Mouse (Mus musculus): ENCODE measurements around the gene Mfrp. TPM values are rescaled to one million over a fixed set of nuclear protein-coding genes. Genes with fewer than 3 reads are reported as not detected.

The Mfrp gene
- total RNA-seq, 1 experiment from 2014 or later: not detected

DNA sequence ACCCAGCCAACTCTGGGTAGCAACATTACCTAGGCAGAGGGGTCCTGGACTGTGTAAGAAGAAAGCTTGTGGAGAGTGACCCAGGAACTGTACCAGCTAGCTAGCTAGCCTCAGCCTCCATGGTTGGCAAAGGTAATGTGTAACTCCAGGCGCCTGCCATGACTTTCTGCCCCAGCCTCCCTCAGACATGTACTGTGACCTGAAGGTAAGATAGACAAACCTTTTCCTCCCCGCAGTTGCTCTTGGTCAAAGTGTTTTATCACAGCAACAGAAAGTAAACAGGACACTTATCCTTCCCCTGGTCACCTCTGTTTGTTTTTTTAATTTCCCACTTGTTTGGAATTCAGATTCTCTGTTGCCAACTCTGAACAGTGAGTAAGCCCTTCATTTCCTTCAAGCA is 12.9 kb downstream of the Mfrp start:
- ATAC-seq (replicated peaks in 1 of 2; ENCODE audit: insufficient read depth in 1 of 2, low FRiP score in 2 of 2, low TSS enrichment in 1 of 2, low read depth in 1 of 2, poor library complexity in 2 of 2, severe bottlenecking in 2 of 2): no peak

DNA sequence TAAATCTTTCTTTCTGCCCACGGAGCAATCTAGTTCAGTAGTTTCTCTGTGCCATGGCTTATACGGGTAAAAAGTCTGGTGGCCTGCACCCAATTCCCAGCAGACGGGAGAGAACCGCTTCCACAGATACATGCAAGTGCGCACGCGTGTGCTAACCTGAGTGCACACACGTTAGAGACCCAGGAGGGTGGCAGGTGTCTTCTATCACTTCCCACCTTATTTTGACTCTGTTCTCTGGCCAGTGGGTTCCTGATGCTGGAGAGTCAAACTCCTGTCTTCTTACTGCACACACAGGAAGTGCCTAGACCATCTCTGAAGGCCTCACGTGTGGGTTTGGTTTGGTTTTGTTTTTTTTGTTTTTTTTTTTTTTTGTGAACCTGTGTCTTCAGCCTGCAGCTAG is 14.1 kb downstream of the Mfrp start:
- ATAC-seq (replicated peaks in 1 of 2; ENCODE audit: insufficient read depth in 1 of 2, low FRiP score in 2 of 2, low TSS enrichment in 1 of 2, low read depth in 1 of 2, poor library complexity in 2 of 2, severe bottlenecking in 2 of 2): no peak

DNA sequence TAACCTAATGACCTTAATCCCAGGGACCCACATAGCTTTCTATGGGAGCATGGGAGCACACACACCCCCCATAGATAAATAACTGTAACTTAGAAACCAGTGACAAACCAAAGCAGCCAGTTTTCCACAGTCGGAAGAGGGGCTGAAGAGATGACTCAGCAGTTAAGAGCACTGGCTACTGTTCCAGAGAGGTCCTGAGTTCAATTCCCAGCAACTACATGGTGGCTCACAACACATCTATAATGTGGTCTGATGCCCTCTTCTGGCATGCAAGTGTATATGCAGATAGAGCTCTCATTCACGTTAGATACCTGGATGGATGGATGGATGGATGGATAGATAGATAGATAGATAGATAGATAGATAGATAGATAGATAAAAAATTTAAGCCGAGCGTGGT is 14.7 kb downstream of the Mfrp start:
- no peak for ATAC-seq (replicated peaks in 1 of 2; ENCODE audit: insufficient read depth in 1 of 2, low FRiP score in 2 of 2, low TSS enrichment in 1 of 2, low read depth in 1 of 2, poor library complexity in 2 of 2, severe bottlenecking in 2 of 2)

DNA sequence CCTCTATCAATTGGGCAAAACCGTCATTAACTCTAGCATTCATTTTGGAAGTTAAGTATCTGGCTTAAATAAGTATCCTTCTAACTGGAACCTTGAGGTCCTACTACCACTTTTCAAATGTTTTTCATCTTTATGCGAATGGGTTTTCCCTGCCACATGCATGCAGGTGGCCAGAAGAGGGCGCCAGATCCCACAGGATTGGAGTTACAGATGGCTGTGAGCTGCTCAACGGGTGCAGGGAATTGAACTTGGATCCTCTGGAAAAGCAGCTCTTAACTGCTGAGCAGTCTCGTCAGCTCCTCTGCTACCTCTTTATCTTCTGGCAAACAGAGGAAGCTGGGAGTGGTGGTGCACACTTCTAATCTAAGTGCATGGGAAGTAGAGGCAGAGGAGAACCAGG is 17.5 kb downstream of the Mfrp start:
- ATAC-seq (replicated peaks in 1 of 2; ENCODE audit: insufficient read depth in 1 of 2, low FRiP score in 2 of 2, low TSS enrichment in 1 of 2, low read depth in 1 of 2, poor library complexity in 2 of 2, severe bottlenecking in 2 of 2): 0 out of 4 replicates have a peak, but pooled peaks of 1 of the 2 experiments have one; percentile 42

DNA sequence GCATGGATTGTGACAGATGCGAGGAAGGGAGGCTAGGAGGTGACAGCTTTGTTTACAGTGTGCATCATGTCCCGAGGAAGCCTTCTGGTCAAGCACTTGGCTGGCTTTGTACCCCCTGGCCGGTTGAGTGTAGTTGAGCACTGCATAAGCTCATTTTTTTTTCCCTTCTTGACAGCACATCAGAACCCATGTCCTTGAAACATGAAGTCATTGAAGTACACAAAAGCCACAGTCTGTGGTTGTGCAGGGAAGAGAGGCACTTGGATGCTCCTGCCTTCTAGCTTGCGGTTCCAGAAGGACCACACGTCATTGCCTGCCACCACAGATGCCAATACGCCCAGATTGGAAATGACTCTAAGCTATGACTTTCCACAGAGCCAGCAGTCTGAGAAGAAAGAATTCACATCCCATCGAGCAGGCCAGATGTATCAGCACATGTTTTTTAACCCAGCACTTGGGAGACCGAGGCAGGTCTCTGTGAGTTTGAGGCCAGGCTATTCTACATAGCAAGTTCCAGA is 18.5 kb downstream of the Mfrp start:
- ATAC-seq (replicated peaks in 1 of 2; ENCODE audit: insufficient read depth in 1 of 2, low FRiP score in 2 of 2, low TSS enrichment in 1 of 2, low read depth in 1 of 2, poor library complexity in 2 of 2, severe bottlenecking in 2 of 2): no peak

DNA sequence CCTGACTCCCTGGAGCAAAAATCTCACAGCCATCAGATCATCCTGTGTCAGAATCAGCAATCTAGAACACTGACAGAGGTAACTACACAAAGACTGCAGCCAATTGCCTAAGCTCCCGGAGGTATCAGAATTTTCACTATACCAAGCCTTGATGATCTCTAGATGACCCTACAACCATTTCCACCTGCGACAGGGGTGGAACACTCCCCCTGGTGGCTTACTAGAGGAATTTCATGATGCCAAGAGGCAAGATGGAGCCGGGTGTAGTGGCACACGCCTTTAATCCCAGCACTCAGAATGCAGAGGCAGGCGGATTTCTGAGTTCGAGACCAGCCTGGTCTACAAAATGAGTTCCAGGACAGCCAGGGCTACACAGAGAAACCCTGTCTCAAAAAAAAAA is 22.8 kb downstream of the Mfrp start:
- 0 out of 4 replicates have a peak, but pooled peaks of 1 of the 2 experiments have one; percentile 42 for ATAC-seq (replicated peaks in 1 of 2; ENCODE audit: insufficient read depth in 1 of 2, low FRiP score in 2 of 2, low TSS enrichment in 1 of 2, low read depth in 1 of 2, poor library complexity in 2 of 2, severe bottlenecking in 2 of 2)

DNA sequence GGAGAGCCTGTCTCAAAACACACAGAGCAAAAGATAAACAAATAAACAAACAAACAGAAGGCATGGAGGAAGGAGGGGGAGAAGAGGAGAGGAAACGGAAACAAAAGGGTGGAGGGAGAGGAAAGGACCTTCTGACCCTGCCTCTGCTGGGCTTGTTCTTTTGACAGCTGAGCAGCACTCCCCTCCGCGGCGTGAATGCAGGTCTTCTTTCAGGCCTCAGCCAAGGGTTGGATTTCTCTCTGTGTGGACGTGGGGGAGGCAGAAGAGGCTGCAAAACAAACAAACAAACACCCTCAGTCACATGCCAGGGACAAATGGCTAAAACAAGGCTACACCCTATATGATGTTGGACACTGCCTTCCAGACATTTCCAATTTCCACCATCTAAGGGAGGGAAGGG is 23.5 kb downstream of the Mfrp start:
- no peak for ATAC-seq (replicated peaks in 1 of 2; ENCODE audit: insufficient read depth in 1 of 2, low FRiP score in 2 of 2, low TSS enrichment in 1 of 2, low read depth in 1 of 2, poor library complexity in 2 of 2, severe bottlenecking in 2 of 2)

DNA sequence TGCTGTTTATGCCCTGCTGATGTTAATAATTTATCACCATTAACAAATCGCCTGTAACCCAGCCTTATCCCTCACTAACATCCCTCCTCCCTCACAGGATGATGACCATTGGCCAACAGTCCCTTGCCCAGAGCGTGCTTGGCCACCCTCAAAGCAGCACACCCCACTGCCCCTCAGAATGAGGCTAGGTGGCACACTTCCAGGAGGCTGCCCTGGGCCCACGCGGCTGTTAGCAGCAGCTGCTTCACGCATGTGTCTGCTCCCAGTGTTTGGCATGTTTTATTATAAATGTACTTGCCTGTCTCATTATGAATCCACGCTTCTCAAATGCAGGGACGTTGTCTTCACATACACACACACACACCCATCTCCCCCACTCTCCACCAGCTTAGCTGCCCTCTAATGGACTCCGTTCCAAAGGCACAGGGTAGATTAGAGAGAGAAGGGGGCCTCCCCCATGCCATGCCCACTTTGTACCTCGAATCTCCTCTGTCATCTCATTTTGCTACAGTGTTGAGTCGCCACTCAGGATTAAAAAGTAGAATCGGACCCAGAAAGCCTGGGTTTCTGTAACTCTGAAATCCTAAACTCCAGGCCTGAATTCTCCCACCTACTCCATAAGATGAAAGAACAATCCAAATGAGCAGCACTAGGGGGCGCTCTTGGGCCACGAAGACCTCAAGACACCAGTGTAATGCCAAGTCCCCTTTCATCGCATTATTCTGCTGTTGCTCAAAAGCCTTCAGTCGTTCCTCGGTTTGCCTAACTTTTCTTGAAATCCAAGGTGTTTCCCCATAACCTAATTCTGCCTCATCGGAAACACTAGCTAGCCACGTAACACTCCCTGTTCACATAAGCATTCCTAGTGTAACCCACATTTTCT is 24.3 kb downstream of the Mfrp start:
- ATAC-seq (replicated peaks in 1 of 2; ENCODE audit: insufficient read depth in 1 of 2, low FRiP score in 2 of 2, low TSS enrichment in 1 of 2, low read depth in 1 of 2, poor library complexity in 2 of 2, severe bottlenecking in 2 of 2): peak; percentile 53 to 81; a peak in 2 of 4 replicates

DNA sequence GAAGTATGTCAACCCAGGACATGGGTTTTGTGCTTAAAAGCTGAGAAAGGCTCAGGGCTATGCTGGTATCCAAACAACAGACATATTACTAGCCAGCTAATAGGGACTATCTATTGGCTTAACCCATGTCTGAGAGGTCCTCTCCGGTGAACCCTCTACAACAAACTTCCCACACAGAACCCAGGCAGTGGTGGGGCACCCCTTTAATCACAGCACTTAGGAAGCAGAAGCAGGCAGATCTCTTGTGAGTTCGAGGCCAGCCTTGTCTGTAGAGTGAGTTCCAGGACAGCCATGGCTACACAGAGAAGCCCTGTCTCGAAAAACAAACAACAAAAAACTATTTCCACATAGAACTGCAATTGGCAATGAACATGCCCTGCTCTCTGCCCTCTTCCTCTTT is 25.2 kb downstream of the Mfrp start:
- ATAC-seq (replicated peaks in 1 of 2; ENCODE audit: insufficient read depth in 1 of 2, low FRiP score in 2 of 2, low TSS enrichment in 1 of 2, low read depth in 1 of 2, poor library complexity in 2 of 2, severe bottlenecking in 2 of 2): no peak; a peak in 1 of 4 replicates

DNA sequence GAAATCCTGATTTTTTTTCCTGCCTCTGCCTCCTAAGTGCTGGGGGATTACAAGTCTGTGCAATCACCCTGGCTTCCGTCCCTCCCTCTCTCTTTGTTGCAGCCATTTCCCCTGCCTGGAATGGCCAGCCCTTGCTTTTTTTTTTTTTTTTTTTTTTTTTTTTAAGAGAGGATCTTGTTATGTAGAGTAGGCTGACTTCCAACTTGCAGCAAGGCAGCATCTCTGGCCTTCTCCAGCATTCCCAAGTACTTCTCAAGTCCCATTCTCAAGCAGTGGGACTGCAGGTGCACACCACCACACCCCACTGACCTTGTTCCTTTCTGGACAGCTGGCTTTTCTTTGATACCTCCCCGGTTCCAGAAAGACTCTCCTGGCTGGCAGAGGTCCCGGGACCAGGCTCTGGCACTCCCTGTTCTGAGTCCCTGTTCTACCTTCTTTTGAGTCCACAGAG is 25.8 kb downstream of the Mfrp start:
- ATAC-seq (replicated peaks in 1 of 2; ENCODE audit: insufficient read depth in 1 of 2, low FRiP score in 2 of 2, low TSS enrichment in 1 of 2, low read depth in 1 of 2, poor library complexity in 2 of 2, severe bottlenecking in 2 of 2): no peak

DNA sequence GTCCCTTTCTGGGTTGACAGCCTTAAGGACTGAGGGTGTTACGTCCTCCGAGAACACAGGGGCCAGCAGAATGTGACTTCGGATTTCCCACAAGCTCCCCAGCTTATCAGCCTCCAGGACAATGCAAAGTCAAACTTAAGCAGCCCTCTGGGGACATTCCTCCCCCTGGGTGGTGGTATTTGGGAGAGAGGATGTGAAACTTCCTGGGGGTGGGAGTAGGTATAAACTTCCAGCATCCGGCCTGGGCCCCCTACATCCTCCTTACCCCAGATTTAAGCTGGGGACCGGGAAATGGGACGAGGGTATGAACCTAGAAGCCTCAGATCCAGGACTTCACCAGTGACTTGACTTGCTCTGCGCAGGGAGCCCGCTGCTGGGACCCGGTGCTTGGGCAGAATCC is 28.1 kb downstream of the Mfrp start:
- no peak for ATAC-seq (replicated peaks in 1 of 2; ENCODE audit: insufficient read depth in 1 of 2, low FRiP score in 2 of 2, low TSS enrichment in 1 of 2, low read depth in 1 of 2, poor library complexity in 2 of 2, severe bottlenecking in 2 of 2)

DNA sequence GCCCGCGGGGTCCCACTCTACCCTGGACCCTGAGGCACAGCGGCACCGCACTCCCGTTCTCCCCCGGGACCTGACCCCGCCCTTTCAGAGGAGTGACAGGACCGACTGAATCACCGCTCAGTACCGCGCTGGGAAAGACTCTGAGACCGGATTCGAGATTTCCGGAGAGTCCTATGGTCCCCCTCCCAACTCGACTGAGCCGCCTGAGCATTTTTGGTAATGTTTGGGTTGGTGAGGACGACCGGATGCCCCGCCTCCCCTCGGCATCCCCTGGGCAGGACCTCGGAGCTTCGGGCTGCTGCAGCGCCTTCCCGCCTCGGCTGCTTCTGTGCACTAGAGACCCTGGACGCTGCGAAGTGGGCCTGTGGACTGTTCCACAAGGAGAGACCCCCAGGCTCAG is 28.5 kb downstream of the Mfrp start:
- peak; percentile 39 to 70 for ATAC-seq (replicated peaks in 1 of 2; ENCODE audit: insufficient read depth in 1 of 2, low FRiP score in 2 of 2, low TSS enrichment in 1 of 2, low read depth in 1 of 2, poor library complexity in 2 of 2, severe bottlenecking in 2 of 2)

DNA sequence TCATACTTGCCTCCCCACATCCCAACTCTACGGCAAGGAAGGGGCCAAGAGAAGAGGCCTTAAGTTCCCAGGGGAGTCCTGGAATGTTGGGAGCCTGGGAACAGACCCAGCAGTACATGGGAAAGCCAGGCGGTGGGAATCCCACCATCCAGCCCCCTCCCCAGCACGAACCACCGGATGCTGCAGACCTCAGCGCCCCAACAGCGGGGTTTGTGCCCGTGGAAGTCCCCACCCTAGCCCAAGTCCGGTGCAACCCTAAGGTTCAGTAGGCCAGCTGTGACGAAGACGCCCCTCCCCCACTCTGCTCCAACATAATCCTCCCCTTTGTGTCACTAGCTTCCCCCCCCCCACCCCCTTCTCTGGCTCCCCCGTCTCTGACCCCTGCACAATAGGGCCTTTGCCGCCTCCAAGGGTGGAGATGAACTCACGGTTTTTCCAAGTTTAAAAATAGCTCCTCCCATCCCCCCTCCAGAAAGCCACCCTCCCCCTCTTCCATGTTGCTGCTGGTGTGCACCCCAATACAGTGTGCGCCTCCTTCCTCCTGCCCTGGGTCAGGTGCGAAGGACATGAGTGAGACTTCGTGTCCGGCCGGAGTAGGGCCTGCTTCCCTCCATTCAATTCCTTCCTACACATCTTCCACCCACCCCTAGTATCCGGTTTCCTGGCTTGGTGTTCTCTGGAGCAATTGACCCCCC is 29.2 kb downstream of the Mfrp start:
- ATAC-seq (replicated peaks in 1 of 2; ENCODE audit: insufficient read depth in 1 of 2, low FRiP score in 2 of 2, low TSS enrichment in 1 of 2, low read depth in 1 of 2, poor library complexity in 2 of 2, severe bottlenecking in 2 of 2): no peak

DNA sequence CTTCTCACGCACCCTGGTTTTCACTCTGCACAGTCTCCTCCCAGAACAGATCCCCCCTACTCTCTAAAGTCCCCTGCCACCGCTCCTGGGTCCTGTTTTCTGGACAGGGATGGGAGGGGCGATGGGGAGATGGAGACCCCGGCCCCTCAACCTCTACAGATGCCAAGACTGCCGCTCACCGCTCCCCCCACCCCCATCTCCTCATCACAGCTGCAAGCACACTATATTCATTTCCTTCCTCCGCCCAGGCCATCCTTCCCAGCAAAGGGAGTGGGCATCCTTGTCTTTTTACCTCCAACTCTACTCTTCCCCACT is 29.7 kb downstream of the Mfrp start:
- no peak for ATAC-seq (replicated peaks in 1 of 2; ENCODE audit: insufficient read depth in 1 of 2, low FRiP score in 2 of 2, low TSS enrichment in 1 of 2, low read depth in 1 of 2, poor library complexity in 2 of 2, severe bottlenecking in 2 of 2)

DNA sequence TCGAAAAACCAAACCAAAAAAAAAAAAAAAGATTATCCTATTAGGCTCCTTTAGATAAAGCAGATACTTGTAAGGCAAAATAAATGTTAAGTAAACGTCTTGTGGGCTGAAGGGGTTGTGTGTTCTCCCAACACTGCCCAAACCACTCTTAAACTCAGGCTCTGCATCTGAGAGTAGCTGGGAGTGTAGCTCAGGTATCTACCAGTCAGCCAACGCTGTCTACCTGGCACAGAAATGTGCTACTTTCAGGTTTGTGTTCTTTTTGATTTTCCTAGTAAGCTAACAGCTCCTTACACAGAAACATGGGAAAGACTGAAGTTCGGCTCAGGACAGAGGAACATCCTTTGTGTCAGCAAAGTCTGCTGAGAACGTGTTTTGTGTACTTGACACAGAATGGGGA is 30.7 kb downstream of the Mfrp start:
- ATAC-seq (replicated peaks in 1 of 2; ENCODE audit: insufficient read depth in 1 of 2, low FRiP score in 2 of 2, low TSS enrichment in 1 of 2, low read depth in 1 of 2, poor library complexity in 2 of 2, severe bottlenecking in 2 of 2): no peak

DNA sequence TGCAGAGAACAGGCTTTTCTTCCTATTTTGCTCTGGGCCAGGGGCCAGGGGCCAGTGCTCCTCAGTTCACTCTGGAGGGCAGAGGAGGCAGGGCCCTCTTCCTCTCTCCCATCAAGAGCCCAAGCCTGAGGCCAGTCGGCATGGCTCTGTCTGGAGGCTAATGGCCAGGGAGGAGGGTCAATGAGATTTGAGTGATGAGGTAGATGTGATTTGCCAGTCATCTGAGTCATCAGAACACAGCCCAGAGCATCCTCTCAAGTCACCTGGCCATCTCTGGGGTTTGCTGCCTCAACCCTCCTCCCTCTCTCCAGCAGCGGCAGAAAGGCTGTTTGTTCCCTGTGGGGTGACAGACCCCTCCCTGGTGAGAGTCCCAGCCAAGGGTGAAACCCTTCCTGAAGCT is 31.8 kb downstream of the Mfrp start:
- no peak for ATAC-seq (replicated peaks in 1 of 2; ENCODE audit: insufficient read depth in 1 of 2, low FRiP score in 2 of 2, low TSS enrichment in 1 of 2, low read depth in 1 of 2, poor library complexity in 2 of 2, severe bottlenecking in 2 of 2)

DNA sequence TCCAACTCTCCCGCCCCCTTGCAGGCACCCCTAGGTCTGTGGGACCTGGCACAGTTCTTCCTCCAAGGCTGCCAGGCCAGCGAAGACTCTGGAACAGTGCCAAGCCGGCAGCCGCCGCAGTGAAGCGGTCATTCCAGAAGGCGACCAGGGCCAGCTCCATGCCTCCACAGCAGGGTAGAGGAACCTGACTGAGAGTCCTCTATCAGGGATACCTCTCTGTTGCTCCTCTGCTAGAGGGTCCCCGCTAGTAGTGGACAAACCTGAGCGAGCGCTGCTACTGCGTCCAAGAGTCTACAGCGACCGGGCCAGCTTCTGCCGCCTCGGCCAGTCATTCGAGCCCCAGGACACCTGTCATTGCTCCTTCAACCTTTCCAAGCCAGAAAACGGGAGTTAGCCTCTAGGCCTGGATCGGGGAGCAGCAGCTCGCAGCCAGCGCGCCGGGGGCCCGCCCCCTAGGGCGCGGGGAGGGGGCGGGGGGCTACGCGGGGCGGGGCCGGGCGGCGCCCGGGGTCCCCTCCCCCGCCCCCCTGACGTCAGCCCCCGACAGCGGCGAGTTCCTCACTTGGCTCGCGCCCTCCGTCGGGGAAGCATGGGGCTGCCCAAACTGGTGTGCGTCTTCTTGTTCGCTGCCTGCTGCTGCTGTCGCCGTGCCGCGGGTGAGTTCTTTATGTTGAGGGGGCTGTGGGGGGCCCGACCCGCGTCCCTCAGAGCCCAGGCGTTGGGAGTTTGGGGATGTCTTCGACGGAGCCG is 32.7 kb downstream of the Mfrp start, which contains the start of gene Mcam:
Mcam (plus strand) TSS at position 369 of the 750 bp plus-strand sequence.
- no peak for ATAC-seq (replicated peaks in 1 of 2; ENCODE audit: insufficient read depth in 1 of 2, low FRiP score in 2 of 2, low TSS enrichment in 1 of 2, low read depth in 1 of 2, poor library complexity in 2 of 2, severe bottlenecking in 2 of 2)
